Mouse (Mus musculus): ENCODE results near the gene Tcf19.
"Not testable (repeated sequence)": the region's sequence is repeated elsewhere in the genome, so short reads cannot be mapped to it uniquely, and the experiment has no call there.

Gene Tcf19

DNA sequence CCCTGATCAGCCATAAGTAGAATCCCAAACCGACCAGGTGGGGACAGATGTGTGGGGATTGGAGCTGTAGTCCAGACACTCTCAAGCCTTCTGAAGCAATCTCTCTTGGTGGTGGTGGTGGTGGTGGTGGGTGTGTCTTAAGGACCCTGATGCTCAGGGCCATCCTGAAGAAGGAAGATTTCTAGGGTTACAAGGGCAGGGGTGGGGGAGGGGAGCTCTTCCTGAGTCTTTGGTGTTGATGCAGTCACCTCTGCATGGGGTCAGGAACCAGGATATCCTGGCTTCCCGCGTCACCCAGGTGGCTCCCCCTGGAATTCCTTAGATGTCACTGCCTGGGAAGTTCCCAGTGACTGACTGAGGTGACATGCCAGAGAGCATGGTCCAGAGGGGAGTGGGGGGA is 15.7 kb upstream of the Tcf19 start:
- DNase-seq (ENCODE audit: low spot score): no peak

- DNase-seq (ENCODE audit: low spot score): no peak
Observed at GRCm38 (mm10) chr17:35526644-35527043, 10.0 kb upstream of the Tcf19 start.

GRCm38 (mm10) chr17:35524354-35524753 is 7.7 kb upstream of the Tcf19 start:
- DNase-seq (ENCODE audit: low spot score): no peak

DNA sequence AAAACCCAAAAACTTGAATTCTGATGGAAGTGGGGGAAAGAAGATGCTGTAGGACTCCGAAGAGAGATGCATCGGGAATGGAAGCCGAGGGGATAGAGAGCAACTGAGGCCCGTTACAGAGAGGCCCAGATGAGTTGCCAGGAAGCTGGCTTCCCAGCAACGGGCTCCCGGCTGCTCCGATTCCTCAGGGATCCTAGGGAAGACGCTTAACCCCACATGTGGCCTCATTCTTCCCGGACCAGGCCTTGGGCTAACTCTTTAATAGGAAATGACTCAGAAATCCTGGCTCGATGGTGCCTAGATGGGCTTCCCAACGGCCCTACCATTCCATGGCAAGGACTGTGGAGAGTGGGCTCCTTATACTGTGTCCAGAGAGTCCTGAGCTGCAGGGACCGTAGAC is 902 bp upstream of the Tcf19 start:
- DNase-seq (ENCODE audit: low spot score): no peak

DNA sequence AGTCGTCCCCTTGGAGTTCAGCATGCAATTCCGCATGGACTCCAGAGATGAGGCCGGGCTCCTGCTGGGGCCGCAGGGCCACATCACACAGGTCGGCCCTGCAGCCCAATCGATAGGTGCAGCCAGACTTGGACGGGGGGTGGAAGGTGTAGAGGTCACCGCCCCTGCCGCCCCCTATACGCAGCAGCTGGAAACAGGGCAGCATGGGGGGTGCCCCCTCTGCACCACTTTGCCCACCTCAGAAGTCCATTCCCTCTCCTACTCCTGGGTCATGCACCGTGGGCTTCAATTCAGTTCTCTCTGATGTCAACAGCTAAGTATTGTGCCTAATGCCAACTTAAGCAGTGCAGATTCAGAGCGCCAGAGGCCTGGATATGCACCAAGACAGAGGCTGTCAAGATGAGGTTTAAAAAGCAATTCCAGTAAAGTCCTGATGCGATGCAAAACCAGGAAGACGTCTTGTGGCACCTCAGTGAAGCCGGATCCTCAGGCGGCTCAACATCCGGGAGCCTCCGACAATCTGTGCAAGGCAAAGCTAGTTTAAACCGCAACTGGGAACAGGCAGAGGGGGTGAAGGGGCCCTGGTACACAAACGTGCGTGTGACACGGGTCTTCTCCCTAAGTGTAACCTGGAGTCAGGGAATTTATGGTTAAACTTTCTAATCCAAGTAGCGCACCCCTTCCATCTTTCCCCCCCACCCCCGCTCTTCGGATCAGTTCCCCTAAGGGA is 548 bp downstream of the Tcf19 start:
- peak; percentile 51 for DNase-seq (ENCODE audit: low spot score)

DNA sequence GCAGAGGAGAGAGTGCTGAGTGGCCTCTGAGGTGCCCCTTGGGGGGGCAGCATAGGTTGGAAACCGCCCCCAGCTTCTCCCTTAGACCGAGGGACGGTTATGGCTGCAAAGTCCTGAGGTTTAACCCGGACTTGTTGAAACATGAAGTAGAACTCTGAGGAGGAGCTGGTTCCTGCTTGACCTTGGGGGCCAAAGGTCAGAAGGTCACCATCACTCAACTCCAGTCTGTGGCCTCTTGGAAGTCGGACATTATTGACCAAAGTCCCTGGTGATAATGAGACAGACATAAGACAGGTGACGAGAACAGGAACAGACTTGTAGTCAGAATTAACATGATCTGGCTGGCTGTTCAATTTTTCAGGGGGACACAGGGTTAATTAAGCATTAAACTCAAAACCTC is 1.9 kb downstream of the Tcf19 start:
- DNase-seq (ENCODE audit: low spot score): peak; percentile 78

DNA sequence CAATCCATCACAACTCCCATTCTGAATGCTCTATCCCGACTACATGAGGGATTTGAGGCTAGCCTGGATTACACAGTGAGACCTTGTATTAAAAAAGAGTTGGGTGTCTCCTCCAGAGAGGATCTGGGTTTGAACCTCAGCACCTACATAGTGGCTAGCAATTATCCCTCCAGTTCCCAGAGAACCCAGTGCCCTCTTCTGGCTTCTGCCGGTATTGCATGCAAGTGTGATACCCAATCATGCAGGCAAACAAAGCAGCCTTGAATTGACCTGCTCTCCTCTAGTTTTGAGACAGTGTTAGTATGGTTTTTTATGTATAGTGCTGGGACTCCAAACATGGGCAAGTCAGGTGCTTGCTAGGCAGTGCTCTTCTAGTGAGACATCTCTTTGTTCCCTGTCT is 2.7 kb downstream of the Tcf19 start:
- peak; percentile 72 for DNase-seq (ENCODE audit: low spot score)

DNA sequence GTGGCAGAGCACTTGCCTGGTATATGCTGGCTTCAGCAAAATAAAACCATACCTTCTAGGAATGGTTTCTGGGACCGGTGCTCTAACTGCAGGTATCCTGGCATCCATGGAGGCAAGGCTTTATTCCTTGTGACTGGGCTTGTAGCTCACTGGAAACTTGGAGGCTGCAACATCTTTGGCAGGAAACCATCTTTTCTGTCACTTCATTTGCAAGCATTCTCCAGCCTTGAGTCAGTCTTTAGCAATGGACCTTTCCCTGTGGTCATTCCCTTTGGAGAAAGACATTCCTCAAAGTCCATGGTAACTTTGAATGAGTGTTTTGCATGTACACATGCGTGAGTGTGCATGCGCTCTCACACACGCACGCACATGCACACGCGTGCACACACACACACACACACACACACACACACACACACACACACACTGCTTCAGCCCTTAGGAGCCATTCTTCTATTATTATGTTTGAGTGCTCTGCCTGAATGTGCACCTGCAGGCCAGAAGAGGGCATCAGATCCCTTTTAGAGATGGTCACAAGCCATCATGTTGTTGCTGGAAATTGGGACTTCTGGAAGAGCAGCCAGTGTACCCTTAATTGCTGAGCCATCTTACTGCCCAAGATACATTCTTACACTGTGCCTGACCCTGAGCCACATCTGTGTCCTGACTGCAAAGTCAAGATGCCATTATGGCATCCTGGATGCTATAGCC is 3.6 kb downstream of the Tcf19 start:
- DNase-seq (ENCODE audit: low spot score): no peak

DNA sequence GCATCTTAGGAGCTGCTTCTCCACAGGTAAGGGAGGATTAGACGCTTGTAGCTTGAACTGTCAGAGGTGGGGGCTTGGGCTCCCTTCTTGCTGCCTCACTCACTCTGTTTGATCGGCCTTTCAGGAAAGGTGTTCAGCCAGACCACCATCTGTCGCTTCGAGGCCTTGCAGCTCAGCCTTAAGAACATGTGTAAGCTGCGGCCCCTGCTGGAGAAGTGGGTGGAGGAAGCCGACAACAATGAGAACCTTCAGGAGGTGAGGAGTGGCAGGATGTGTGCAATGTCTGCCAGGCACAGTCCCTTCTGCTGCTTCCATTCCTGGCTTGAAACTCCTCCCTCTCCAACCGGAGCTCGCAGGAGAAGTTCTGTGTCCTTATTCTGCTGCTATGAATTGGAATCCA is 7.3 kb downstream of the Tcf19 start:
- DNase-seq (ENCODE audit: low spot score): peak; percentile 71

DNA sequence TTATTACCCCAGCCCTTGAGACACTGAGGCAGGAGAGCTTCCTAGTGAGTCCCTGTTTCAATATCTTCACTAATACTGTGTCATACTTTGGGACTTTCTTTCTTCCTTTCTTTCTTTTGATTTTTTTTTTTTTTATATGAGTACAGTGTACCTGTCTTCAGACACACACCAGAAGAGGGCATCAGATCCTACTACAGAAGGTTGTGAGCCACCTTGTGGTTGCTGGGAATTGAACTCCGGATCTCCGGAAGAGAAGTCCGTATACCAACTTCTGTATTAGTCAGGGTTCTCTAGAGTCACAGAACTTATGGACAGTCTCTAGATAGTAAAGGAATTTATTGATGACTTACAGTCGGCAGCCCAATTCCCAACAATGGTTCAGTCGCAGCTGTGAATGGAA is 8.3 kb downstream of the Tcf19 start:
- not testable (repeated sequence) for DNase-seq (ENCODE audit: low spot score)

DNA sequence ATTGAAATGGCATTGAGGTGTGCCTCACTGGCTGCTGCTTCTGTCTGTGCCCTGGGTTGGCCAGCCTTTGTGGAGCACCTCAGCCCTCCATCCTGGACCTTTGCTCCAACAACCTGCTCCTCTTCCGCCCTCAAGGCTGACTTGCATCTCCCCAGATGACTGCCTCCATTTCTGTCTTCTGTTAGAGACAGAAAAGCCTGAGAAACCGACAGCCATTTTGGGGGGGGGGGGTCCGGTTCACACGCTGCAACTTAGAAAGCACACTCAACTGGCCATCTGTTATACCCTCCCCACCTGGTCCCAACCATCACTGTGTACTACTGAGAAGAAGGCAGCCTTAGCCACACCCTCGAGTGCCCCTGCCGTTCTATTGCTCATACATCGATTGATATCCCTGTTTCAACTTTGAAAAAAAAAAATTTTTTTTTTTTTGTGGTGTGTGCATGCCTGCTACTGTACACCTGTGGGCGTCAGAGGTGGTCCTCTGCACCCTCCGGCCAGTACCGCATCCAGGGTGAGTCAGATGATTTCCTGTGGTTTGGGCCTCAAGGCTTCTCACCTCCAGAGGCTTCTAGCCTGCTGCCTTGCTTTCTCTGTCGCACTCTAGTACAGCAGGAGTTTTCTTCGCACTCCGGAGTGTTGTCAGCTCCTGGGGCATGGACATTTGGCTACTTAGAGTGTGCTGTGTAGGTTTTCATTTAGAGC is 8.9 kb downstream of the Tcf19 start:
- DNase-seq (ENCODE audit: low spot score): no peak

- DNase-seq (ENCODE audit: low spot score): no peak
Observed at GRCm38 (mm10) chr17:35506881-35507280, 9.7 kb downstream of the Tcf19 start.

DNA sequence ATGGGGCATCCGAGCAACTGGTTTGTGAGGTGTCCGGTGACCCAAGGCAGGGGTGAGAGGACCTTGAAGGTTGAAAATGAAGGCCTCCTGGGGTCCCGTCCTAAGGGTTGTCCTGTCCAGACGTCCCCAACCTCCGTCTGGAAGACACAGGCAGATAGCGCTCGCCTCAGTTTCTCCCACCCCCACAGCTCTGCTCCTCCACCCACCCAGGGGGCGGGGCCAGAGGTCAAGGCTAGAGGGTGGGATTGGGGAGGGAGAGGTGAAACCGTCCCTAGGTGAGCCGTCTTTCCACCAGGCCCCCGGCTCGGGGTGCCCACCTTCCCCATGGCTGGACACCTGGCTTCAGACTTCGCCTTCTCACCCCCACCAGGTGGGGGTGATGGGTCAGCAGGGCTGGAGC is 10.8 kb downstream of the Tcf19 start, which contains the start of gene Pou5f1:
Gene Pou5f1 (plus strand): TSS at position 243 of the 400 bp plus-strand sequence.
- DNase-seq (ENCODE audit: low spot score): no peak

DNA sequence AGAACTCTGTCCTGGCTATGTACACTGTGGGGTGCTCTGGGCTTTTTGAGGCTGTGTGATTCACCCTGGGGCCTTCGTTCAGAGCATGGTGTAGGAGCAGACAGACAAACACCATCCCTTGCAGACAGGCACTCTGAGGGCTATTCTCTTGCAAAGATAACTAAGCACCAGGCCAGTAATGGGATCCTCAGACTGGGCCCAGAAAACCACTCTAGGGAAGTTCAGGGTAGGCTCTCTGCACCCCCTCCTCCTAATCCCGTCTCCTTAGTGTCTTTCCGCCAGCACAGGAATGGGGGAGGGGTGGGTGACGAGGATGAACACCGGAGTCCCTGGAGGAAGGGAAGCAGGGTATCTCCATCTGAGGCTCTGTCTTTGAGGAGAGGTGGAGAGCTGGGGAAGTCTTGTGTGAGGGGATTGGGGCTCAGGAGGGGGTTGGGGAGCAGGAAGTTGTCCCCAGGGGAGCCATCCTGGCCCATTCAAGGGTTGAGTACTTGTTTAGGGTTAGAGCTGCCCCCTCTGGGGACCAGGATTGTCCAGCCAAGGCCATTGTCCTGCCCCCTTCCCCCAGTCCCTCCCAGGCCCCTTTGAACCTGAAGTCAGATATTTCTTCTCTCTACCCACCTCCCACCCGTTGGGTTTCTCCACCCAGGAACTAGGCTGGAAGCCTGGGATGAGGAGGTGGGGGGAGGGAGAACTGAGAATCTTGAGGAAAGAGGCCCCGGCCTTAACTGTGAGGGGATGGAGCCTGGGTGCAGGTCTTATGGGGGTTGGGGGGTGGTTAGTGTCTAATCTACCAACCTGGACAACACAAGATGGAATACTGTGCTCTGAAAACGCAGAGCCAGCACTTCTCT is 11.8 kb downstream of the Tcf19 start:
- DNase-seq (ENCODE audit: low spot score): no peak

GRCm38 (mm10) chr17:35503849-35504248 is 12.8 kb downstream of the Tcf19 start:
- no peak for DNase-seq (ENCODE audit: low spot score)

DNA sequence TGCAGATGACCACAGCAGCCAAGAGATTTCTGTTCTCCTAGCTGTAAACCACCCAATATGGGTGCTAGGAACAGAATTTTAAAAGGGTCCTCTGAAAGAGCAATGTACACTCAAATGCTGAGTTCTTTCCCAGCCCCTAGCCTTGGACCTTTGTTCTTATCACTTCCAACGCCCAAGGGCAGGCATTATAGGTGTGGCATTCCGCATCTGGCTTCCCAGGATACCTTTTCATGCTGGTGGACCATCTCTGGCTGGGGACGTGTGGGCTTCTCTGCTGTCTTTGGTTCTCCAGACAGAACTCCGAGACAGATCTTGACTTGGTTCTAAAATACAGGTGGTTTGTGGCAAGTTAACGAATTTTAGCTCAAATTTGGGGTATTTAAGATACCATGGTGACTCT is 13.9 kb downstream of the Tcf19 start:
- DNase-seq (ENCODE audit: low spot score): no peak

- DNase-seq (ENCODE audit: low spot score): peak; percentile 28
Observed at GRCm38 (mm10) chr17:35502226-35502625, 14.4 kb downstream of the Tcf19 start.

- DNase-seq (ENCODE audit: low spot score): no peak
Observed at GRCm38 (mm10) chr17:35497124-35497523, 19.5 kb downstream of the Tcf19 start.

- peak; percentile 11 for DNase-seq (ENCODE audit: low spot score)
Observed at GRCm38 (mm10) chr17:35490320-35490719, 26.3 kb downstream of the Tcf19 start.

GRCm38 (mm10) chr17:35488041-35488440 is 28.6 kb downstream of the Tcf19 start:
- DNase-seq (ENCODE audit: low spot score): no peak

DNA sequence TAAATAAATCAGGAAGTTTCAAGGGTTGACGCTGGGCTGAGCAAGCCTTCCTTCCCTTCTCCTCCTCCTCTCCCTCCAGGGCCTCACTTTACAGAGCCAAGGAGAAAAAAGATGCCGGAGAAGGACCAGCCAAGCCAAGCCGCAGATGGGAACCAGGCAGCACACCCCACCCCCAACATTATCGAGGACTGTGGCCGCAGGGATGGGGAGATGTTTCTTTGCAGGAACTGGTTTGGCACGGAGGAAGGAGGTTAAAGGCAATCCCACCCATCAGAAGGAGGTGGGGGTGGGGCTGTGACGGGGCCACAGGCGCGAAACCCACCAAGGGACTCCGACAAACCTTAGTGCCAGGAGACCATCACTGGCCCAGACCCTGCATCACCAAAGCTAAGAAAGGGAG is 29.9 kb downstream of the Tcf19 start:
- no peak for DNase-seq (ENCODE audit: low spot score)

- peak; percentile 5 for DNase-seq (ENCODE audit: low spot score)
Observed at GRCm38 (mm10) chr17:35485702-35486101, 30.9 kb downstream of the Tcf19 start.
